In the genomic region with DNA sequence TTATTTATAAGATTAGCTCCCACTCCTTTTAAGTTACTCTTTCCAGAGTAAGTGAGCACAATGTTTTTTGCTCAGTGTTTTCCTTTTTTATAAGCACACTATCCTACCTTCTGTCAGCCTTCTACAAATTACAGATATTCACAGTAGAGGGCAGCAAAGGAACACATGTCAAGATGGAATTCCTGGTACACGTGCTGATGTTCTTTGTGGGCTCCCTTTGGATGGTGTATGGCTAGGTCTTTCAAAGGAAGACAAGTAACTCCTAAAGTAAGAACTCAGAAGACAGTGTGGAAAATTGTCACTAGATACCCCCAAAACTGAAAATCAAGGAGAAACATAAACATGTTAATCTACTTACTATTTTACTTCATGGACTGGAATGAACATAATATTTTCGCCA, we compare ENCODE assay signal across 11 mouse cellular contexts. TPM values are rescaled to one million over a fixed set of nuclear protein-coding genes. Genes with fewer than 3 reads are reported as not detected.
DNase-seq lines count a peak whose midpoint lies in the region; ATAC-seq and TF ChIP-seq lines count a peak whose summit lies in the region.
"Had no signal": no experiment of that assay in that cellular context is flagged by ENCODE, and none has a peak within 500 bp of the region (broad histone marks: within the 10 kb centered on the region; RNA-seq: fewer than 3 reads in every experiment).

No protein-coding gene starts in this region.

- TF ChIP-seq EP300 in liver, embryonic 14.5 days (IDR thresholded peaks at IDR 0.05; ENCODE audit: low read depth), result no peak

- no peaks in the 10 kb centered on the region for H3K4me1 ChIP-seq in liver, embryonic 14.5 days (replicated peaks; ENCODE audit: control insufficient read depth in 2 of 2, insufficient read depth in 2 of 2, low read length in 1 of 2)
- no peaks in the 10 kb centered on the region for H3K4me1 ChIP-seq in liver, embryonic 11.5 days (replicated peaks; ENCODE audit: control insufficient read depth, insufficient read depth, low read length)
- no peaks in the 10 kb centered on the region for H3K4me1 ChIP-seq in embryonic facial prominence, embryonic 12.5 days
- no peaks in the 10 kb centered on the region for H3K4me1 ChIP-seq in midbrain, embryonic 16.5 days (ENCODE audit: control insufficient read depth, insufficient read depth, low read length)
- H3K4me1 ChIP-seq: liver, embryonic 15.5 days; stomach, embryonic 15.5 days had no signal

- no peak overlapping the region for H3K4me2 ChIP-seq in liver, embryonic 14.5 days (ENCODE audit: low read depth)
- H3K4me2 ChIP-seq in liver, embryonic 11.5 days, result no peak overlapping the region
- no peak overlapping the region for H3K4me2 ChIP-seq in embryonic facial prominence, embryonic 12.5 days (replicated peaks)
- no peak overlapping the region for H3K4me2 ChIP-seq in midbrain, embryonic 16.5 days (ENCODE audit: low read length)
- H3K4me2 ChIP-seq: liver, embryonic 15.5 days; stomach, embryonic 15.5 days had no signal

- ATAC-seq in liver, embryonic 14.5 days (ENCODE audit: insufficient read depth), result no peak
- ATAC-seq in liver, embryonic 11.5 days (replicated peaks; ENCODE audit: low FRiP score), result no peak
- peak; percentile 41; the same call in 1 of the 2 replicates for ATAC-seq in embryonic facial prominence, embryonic 12.5 days (ENCODE audit: insufficient number of reproducible peaks, insufficient read depth, low FRiP score, low TSS enrichment)
- ATAC-seq in midbrain, embryonic 16.5 days, result peak; percentile 80

- no peaks in the 10 kb centered on the region for H3K27me3 ChIP-seq in liver, embryonic 14.5 days (ENCODE audit: control insufficient read depth, insufficient read depth, low read length)
- H3K27me3 ChIP-seq in liver, embryonic 11.5 days (replicated peaks; ENCODE audit: control insufficient read depth, insufficient read depth, low read length), result no peaks in the 10 kb centered on the region
- no peaks in the 10 kb centered on the region for H3K27me3 ChIP-seq in embryonic facial prominence, embryonic 12.5 days
- no peaks in the 10 kb centered on the region for H3K27me3 ChIP-seq in midbrain, embryonic 16.5 days (ENCODE audit: control insufficient read depth, insufficient read depth, low read depth, low read length)
- H3K27me3 ChIP-seq: liver, embryonic 15.5 days; stomach, embryonic 15.5 days had no signal

- no peak overlapping the region for H3K9ac ChIP-seq in liver, embryonic 14.5 days (replicated peaks)
- H3K9ac ChIP-seq in liver, embryonic 11.5 days (ENCODE audit: low read depth, low read length), result no peak overlapping the region
- H3K9ac ChIP-seq in embryonic facial prominence, embryonic 12.5 days, result no peak overlapping the region
- no peak overlapping the region for H3K9ac ChIP-seq in midbrain, embryonic 16.5 days (ENCODE audit: low read depth, low read length)
- H3K9ac ChIP-seq: liver, embryonic 15.5 days; stomach, embryonic 15.5 days had no signal

- H3K27ac ChIP-seq in liver, embryonic 14.5 days, result no peak overlapping the region
- H3K27ac ChIP-seq in liver, embryonic 11.5 days (ENCODE audit: low read depth, low read length), result no peak overlapping the region
- no peak overlapping the region for H3K27ac ChIP-seq in embryonic facial prominence, embryonic 12.5 days
- no peak overlapping the region for H3K27ac ChIP-seq in midbrain, embryonic 16.5 days (ENCODE audit: low read length)
- H3K27ac ChIP-seq: liver, embryonic 15.5 days; stomach, embryonic 15.5 days had no signal

- TF ChIP-seq CTCF in liver, embryonic 14.5 days (IDR thresholded peaks at IDR 0.05; ENCODE audit: low read depth), result peak; percentile 32; the same call in 1 of the 2 replicates

- peak; percentile 26 to 61 for DNase-seq in cerebellum, postnatal 14 days
- no peak for DNase-seq in cerebellum, postnatal 4 days (ENCODE audit: low spot score in 2 of 2)
- no peak for DNase-seq in liver, embryonic 14.5 days (ENCODE audit: low read depth in 3 of 3, low spot score in 3 of 3)
- no peak for DNase-seq in liver, embryonic 11.5 days (ENCODE audit: low spot score)
- DNase-seq in spleen, postnatal 10 days (ENCODE audit: low spot score in 2 of 2), result no peak
- no peak for DNase-seq in left cerebral cortex, adult 8-10 months (ENCODE audit: low spot score in 2 of 2)

- H3K36me3 ChIP-seq in liver, embryonic 14.5 days (replicated peaks; ENCODE audit: control insufficient read depth, insufficient read depth, low read depth), result no peaks in the 10 kb centered on the region
- H3K36me3 ChIP-seq in liver, embryonic 11.5 days (ENCODE audit: control insufficient read depth, insufficient read depth, low read length), result no peaks in the 10 kb centered on the region
- H3K36me3 ChIP-seq in embryonic facial prominence, embryonic 12.5 days, result no peaks in the 10 kb centered on the region
- no peaks in the 10 kb centered on the region for H3K36me3 ChIP-seq in midbrain, embryonic 16.5 days (ENCODE audit: control insufficient read depth, insufficient read depth, low read length)
- H3K36me3 ChIP-seq: liver, embryonic 15.5 days; stomach, embryonic 15.5 days had no signal

- 27% methylated on average over 2 of the region's 2 CpGs for WGBS in liver, embryonic 14.5 days (ENCODE audit: insufficient replicate concordance)
- 44% methylated on average over 2 of the region's 2 CpGs for WGBS in liver, embryonic 11.5 days
- WGBS in embryonic facial prominence, embryonic 12.5 days, result 46% methylated on average over 2 of the region's 2 CpGs
- WGBS in midbrain, embryonic 16.5 days, result 48% methylated on average over 2 of the region's 2 CpGs

- no peak overlapping the region for H3K4me3 ChIP-seq in liver, embryonic 14.5 days (ENCODE audit: insufficient read depth in 1 of 2, low read depth in 2 of 2, low read length in 2 of 2)
- H3K4me3 ChIP-seq in liver, embryonic 11.5 days (ENCODE audit: low read depth, low read length), result no peak overlapping the region
- H3K4me3 ChIP-seq in embryonic facial prominence, embryonic 12.5 days, result no peak overlapping the region
- no peak overlapping the region for H3K4me3 ChIP-seq in midbrain, embryonic 16.5 days (ENCODE audit: low read depth, low read length)
- H3K4me3 ChIP-seq: erythroblast, embryonic 14.5 days; liver, embryonic 15.5 days; stomach, embryonic 15.5 days had no signal

- no peaks in the 10 kb centered on the region for H3K9me3 ChIP-seq in liver, embryonic 14.5 days (ENCODE audit: control insufficient read depth, low read length)
- no peaks in the 10 kb centered on the region for H3K9me3 ChIP-seq in liver, embryonic 11.5 days (ENCODE audit: control insufficient read depth, low read length)
- no peaks in the 10 kb centered on the region for H3K9me3 ChIP-seq in embryonic facial prominence, embryonic 12.5 days
- no peaks in the 10 kb centered on the region for H3K9me3 ChIP-seq in midbrain, embryonic 16.5 days (replicated peaks; ENCODE audit: control insufficient read depth, low read length, poor library complexity, severe bottlenecking)
- H3K9me3 ChIP-seq: liver, embryonic 15.5 days; stomach, embryonic 15.5 days had no signal

RNA-seq across cellular contexts. Expression of a gene that starts 19.9 kb away (rescaled TPM):
- 2.7 and 3.9 TPM in 2 replicates for polyA plus RNA-seq in liver, embryonic 14.5 days (2012; rRNA removed)
- polyA plus RNA-seq in liver, embryonic 14.5 days (2014; fragmentation: Nextera tagmentation; extraction: Ambion mirVana), result 5.8 and 7.8 TPM in 2 replicates
- polyA plus RNA-seq in liver, embryonic 11.5 days (2014; fragmentation: Nextera tagmentation; extraction: Ambion mirVana), result 10.0 and 11.9 TPM in 2 replicates
- polyA plus RNA-seq in embryonic facial prominence, embryonic 12.5 days (2016; fragmentation: Nextera tagmentation; extraction: Ambion mirVana), result 7.8 and 8.6 TPM in 2 replicates
- 6.0 and 6.1 TPM in 2 replicates for polyA plus RNA-seq in midbrain, embryonic 16.5 days (2015; fragmentation: Nextera tagmentation; extraction: Ambion mirVana)
- 1 to 10 TPM; 2.2 to 5.8 (median 4.1) TPM for total RNA-seq in left cerebral cortex, adult 8-10 months (2022)

Comparison
In these comparisons a context has a peak if more than half of its experiments do, and no peak if none do; other contexts are left out.
1. DNase-seq: peak in cerebellum, postnatal 14 days (2 of 2); none in cerebellum, postnatal 4 days (0 of 2), liver, embryonic 14.5 days (0 of 3), liver, embryonic 11.5 days (single experiment), spleen, postnatal 10 days (0 of 2) and left cerebral cortex, adult 8-10 months (0 of 2).
2. ATAC-seq: peak in embryonic facial prominence, embryonic 12.5 days (single experiment) and midbrain, embryonic 16.5 days (single experiment); none in liver, embryonic 14.5 days (single experiment) and liver, embryonic 11.5 days (single experiment).